Mouse (Mus musculus) bone marrow, adult 2 months (tissue): ENCODE results near the gene Zdhhc3. TPM values are rescaled to one million over a fixed set of nuclear protein-coding genes. Genes with fewer than 3 reads are reported as not detected.

Experiments used
- H3K27ac ChIP-seq: fragments of 200-500 bp; 2 replicates; pipeline ENCODE4 v1.5.1; 2012; ENCODE audit warnings: low read depth, mild to moderate bottlenecking, control low read depth, inconsistent platforms, low read length; ENCODE audit not compliant: control insufficient read depth, poor library complexity, insufficient read depth
- H3K4me1 ChIP-seq: fragments of 200-500 bp; 2 replicates; pipeline ENCODE4 v1.6.1; 2011; ENCODE audit warnings: low read length; ENCODE audit not compliant: control insufficient read depth, insufficient read depth
- H3K4me3 ChIP-seq: fragments of 200-500 bp; replicated peaks from 2 replicates; pipeline ENCODE3; 2011; ENCODE audit warnings: mild to moderate bottlenecking, low read depth, low read length, control low read depth; ENCODE audit not compliant: control insufficient read depth
- CTCF ChIP-seq: fragments of 200-500 bp; IDR thresholded peaks from 2 replicates; pipeline ENCODE4 v1.5.1; 2011; ENCODE audit warnings: low read length, control low read depth; ENCODE audit not compliant: control insufficient read depth, insufficient read depth
- POLR2A ChIP-seq: fragments of 200-500 bp; IDR thresholded peaks from 2 replicates; pipeline ENCODE4 v1.6.1; 2011; ENCODE audit warnings: low read depth, mild to moderate bottlenecking, control low read depth, low read length, borderline replicate concordance; ENCODE audit not compliant: control insufficient read depth
- WGBS: fragments of 180-500 bp; shearing (Covaris S2); methylation state at CpG from one replicate; pipeline ENCODE4 v1.1.7; 2018; 5-methylcytosine and 5-hydroxymethylcytosine counted together
- polyA plus RNA-seq: library from polyadenylated mRNA; stranded (reverse); fragments of >200 nt; gene quantifications from 2 replicates; pipeline ENCODE4 v1.2.4, GENCODE M21; 2011; ENCODE audit warnings: low replicate concordance; ENCODE audit not compliant: missing spikeins, insufficient read depth, insufficient read length

Zdhhc3 gene
- polyA plus RNA-seq, 1 experiment: 36.1 TPM

- no peaks in the 10 kb centered on the region for H3K4me1 ChIP-seq
- TF ChIP-seq POLR2A: no peak
- TF ChIP-seq CTCF: no peak
- H3K27ac ChIP-seq: no peak overlapping the region
- no peak overlapping the region for H3K4me3 ChIP-seq
- WGBS: 26% methylated on average over 1 of the region's 1 CpGs
These were observed 38.6 kb upstream of the Zdhhc3 start for GRCm38 (mm10) chr9:123151561-123151960.

DNA sequence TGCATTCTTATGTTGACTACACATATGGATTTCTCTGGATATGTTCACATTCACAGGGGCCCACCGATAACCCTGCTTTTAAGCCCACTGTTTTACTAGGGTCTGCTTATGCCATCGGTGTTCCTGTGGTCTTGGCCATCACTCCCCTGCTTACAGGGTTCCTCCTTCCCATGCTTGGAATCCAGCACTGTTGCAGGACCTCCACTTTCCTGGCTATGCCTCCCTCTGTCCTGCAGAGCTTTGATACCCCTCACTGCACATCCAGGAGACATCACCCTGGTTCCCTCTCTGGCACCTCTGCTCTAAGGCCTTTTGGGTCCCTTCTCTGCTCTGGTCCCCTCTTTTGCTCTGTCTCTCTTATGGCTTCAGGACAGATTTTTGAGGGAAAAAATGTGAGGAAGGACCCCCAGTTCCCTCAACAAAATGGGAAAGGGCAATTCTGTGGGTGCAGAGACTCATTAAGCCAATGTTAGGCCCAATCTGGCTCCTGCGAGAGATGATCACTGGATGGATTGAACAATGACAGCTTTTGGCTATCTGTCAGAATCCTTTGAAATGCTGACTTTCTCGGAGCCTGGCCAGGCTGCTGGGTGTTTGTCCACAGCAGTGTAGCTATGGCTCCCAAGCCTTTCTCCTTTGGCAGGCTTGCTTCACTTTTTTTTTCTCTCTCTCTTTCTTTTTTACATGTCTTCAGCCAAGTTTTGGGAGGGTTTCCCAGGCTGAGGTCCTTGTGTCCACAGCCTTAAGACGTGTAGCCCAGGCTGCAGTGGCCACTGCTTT is 37.4 kb upstream of the Zdhhc3 start, which contains the start of gene Clec3b:
TSS of gene Clec3b (plus strand) at position 706 of the 780 bp plus-strand sequence.
- Histone ChIP-seq H3K4me1 (no peaks in the 10 kb centered on the region), H3K4me3 (no peak within 1 kb of the TSS), H3K27ac (no peak within 1 kb of the TSS)
- 87% methylated on average over 5 of the region's 5 CpGs for WGBS
- TF ChIP-seq CTCF (no peak), POLR2A (no peak)

- H3K27ac ChIP-seq: no peak overlapping the region
- no peaks in the 10 kb centered on the region for H3K4me1 ChIP-seq
- H3K4me3 ChIP-seq: no peak overlapping the region
- WGBS: 85% methylated on average over 5 of the region's 5 CpGs
- TF ChIP-seq POLR2A: no peak
- no peak for TF ChIP-seq CTCF
These were observed 35.4 kb upstream of the Zdhhc3 start for GRCm38 (mm10) chr9:123148430-123148829.

DNA sequence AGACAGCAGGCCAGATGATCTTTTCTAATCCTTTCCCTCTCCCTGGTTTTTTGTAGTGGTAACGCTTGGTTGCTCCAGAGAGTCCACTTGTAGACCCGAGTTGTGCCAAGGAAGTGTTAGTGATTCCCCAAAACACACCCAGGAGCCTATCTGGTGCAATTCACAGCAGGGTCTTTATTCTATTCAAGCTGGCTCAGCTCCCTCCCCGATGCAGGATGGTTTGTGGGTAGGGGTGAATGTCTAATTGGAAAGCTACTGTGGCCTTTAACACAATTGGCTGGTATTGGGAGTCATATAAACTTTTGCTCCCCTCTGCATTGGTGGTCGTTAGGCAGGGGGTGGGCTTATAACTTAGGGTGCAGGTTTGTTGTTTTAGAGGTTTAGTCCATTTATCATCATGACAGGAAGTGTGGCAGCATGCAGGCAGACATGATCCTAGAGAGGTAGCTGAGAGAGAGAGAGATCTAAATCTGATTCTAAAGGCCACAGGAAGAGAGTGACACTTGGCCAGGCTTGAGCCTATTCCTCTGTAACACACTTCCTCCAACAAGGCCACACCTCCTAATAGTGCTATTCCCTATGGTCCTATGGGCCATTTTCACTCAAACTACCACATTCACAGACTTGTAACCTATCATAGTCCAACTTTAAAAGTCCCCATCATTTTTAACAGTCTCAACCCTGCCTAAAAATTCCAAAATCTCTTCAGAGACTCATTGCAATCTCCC is 27.0 kb upstream of the Zdhhc3 start:
- WGBS: 50% methylated on average over 4 of the region's 4 CpGs
- Histone ChIP-seq H3K4me3 (no peak overlapping the region), H3K27ac (no peak overlapping the region), H3K4me1 (no peaks in the 10 kb centered on the region)
- TF ChIP-seq CTCF (no peak), POLR2A (no peak)

DNA sequence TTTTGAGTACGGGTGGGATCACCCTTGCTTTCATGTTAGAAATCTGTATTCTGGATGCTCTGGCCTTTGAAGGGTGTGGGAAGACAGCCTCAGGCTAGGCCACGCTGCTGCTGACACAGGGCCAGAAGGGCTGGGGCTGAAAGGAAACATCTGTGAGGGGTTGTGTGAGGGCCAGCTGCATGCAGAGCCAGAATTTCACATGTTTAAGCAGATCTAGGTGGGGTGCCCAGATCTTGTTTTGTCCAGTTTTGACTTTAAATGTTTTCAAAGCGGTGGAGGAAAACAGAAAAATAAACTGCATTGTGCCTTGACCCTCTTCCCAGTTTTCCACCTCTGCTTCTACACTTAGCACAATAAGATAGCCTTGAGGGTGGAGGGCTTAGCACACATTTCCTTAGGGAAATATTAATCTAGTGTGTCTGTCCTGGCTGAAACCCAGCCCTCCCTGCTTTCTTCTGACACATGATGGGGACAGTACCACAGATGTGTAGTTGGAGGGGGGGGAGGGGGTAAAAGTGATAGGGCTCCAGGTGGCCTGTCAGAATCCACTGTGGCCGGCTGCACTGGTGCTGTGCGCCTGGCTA is 26.0 kb upstream of the Zdhhc3 start:
- Histone ChIP-seq H3K4me1 (no peaks in the 10 kb centered on the region), H3K27ac (no peak overlapping the region), H3K4me3 (no peak overlapping the region)
- whole genome bisulfite sequencing: 64% methylated on average over 5 of the region's 5 CpGs
- TF ChIP-seq POLR2A (no peak), CTCF (no peak)

DNA sequence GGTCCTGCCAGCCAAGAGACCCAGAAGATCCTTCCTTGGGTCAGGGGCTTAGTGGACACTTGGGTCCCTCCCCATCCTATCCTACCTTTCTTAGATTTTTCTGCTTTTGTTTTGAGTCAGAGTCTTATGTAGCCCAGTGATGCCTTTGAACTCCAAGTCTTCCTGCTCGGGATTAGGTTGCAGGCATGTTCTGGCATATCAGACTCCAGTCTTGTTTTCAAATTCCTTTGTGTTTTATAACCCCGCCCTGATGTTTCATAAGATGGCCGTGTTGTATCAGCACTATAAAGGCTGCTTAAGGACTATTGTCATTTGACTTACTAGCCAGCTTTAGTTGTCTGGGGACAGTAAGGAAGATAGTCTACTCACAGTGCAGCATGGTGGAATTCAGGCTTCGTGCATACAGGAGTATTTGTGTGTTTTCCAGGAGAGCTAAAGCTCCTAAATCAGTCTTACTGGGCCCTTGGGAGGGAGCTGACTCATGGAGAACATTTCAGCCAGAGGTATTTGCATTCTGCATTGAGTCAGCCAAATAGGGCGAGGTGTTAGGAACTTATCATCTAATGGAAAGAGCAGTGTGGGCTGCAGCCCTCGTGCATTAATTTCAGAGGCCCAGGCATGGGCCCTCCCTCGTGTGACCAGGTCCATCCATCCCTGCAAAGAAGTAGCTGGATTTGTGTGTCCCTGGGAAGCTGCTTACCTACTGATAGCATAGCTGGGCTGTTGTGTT is 24.1 kb upstream of the Zdhhc3 start:
- Histone ChIP-seq H3K4me1 (no peaks in the 10 kb centered on the region), H3K4me3 (no peak overlapping the region), H3K27ac (no peak overlapping the region)
- TF ChIP-seq CTCF: no peak
- no peak for TF ChIP-seq POLR2A
- WGBS: 82% methylated on average over 7 of the region's 7 CpGs

GRCm38 (mm10) chr9:123132994-123133393 is 20.0 kb upstream of the Zdhhc3 start:
- Histone ChIP-seq H3K27ac (no peak overlapping the region), H3K4me3 (no peak overlapping the region), H3K4me1 (no peaks in the 10 kb centered on the region)
- WGBS: 87% methylated on average over 3 of the region's 3 CpGs
- TF ChIP-seq POLR2A: no peak
- TF ChIP-seq CTCF: no peak

DNA sequence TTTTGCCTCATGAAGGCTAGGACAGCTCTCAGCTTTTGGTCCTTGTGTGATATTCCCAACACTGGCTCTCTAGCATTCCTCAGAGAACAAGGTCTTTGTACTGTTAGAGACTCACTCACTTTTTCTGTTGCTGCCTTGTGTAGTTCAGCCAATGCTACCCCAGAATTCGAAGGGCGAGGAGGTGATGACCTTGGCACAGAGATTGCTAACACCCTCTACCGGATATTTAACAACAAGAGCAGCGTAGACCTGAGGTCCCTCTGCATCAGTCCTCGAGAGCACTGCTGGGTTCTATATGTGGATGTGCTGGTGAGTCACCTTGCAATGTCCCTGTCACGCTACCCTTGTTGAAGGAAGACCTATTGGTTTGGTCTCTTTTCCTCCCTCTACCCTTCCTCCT is 14.7 kb upstream of the Zdhhc3 start:
- Histone ChIP-seq H3K27ac (no peak overlapping the region), H3K4me3 (no peak overlapping the region), H3K4me1 (peaks cover 2% of the 10 kb centered on the region; the same call in 1 of the 2 replicates)
- no peak for TF ChIP-seq CTCF
- TF ChIP-seq POLR2A: no peak
- WGBS: 92% methylated on average over 6 of the region's 6 CpGs
